Mouse (Mus musculus): ENCODE results near the gene Tet1. TPM values are rescaled to one million over a fixed set of nuclear protein-coding genes. Genes with fewer than 3 reads are reported as not detected.
"Not testable (repeated sequence)": the region's sequence is repeated elsewhere in the genome, so short reads cannot be mapped to it uniquely, and the experiment has no call there.

Tet1 gene
- polyA plus RNA-seq (2014; fragmentation: Nextera tagmentation; extraction: Ambion mirVana): 30.5 and 30.8 TPM in 2 replicates

GRCm38 (mm10) chr10:62908896-62909295, at the start of gene Tet1:
Gene Tet1, minus strand, starts transcription at chr10:62908996.
- not testable (repeated sequence) for H3K4me2 ChIP-seq (ENCODE audit: low read length); ATAC-seq (replicated peaks; ENCODE audit: low FRiP score, low TSS enrichment, low read depth); H3K27me3 ChIP-seq (replicated peaks; ENCODE audit: control insufficient read depth, insufficient read depth, low read length); H3K36me3 ChIP-seq (ENCODE audit: control insufficient read depth, insufficient read depth, low read length); H3K4me3 ChIP-seq (ENCODE audit: low read depth, low read length); DNase-seq (ENCODE audit: low spot score); H3K27ac ChIP-seq (ENCODE audit: low read depth); H3K9ac ChIP-seq (ENCODE audit: low read length); H3K9me3 ChIP-seq (ENCODE audit: control insufficient read depth, low read length); H3K4me1 ChIP-seq (replicated peaks; ENCODE audit: control insufficient read depth, insufficient read depth, low read length)
- no CpG with 5 or more reads among the region's 1 CpGs for WGBS

- Histone ChIP-seq H3K4me3 (ENCODE audit: low read depth, low read length) (no peak overlapping the region), H3K27me3 (replicated peaks; ENCODE audit: control insufficient read depth, insufficient read depth, low read length) (no peaks in the 10 kb centered on the region), H3K4me1 (replicated peaks; ENCODE audit: control insufficient read depth, insufficient read depth, low read length) (0 out of 2 replicates have a peak, but pooled peaks cover 3% of the 10 kb centered on the region), H3K9me3 (ENCODE audit: control insufficient read depth, low read length) (no peaks in the 10 kb centered on the region), H3K9ac (ENCODE audit: low read length) (no peak overlapping the region), H3K27ac (ENCODE audit: low read depth) (no peak overlapping the region), H3K36me3 (ENCODE audit: control insufficient read depth, insufficient read depth, low read length) (peaks cover 22% of the 10 kb centered on the region), H3K4me2 (ENCODE audit: low read length) (no peak overlapping the region)
- DNase-seq (ENCODE audit: low spot score) (no peak), ATAC-seq (replicated peaks; ENCODE audit: low FRiP score, low TSS enrichment, low read depth) (no peak)
- WGBS: 95% methylated on average over 7 of the region's 7 CpGs
Measured at GRCm38 (mm10) chr10:62948551-62948950, 39.8 kb upstream of the Tet1 start.

- ATAC-seq (replicated peaks; ENCODE audit: low FRiP score, low TSS enrichment, low read depth): peak; percentile 86
- Histone ChIP-seq H3K4me1 (replicated peaks; ENCODE audit: control insufficient read depth, insufficient read depth, low read length) (0 out of 2 replicates have a peak, but pooled peaks cover 3% of the 10 kb centered on the region), H3K9ac (ENCODE audit: low read length) (peak within 1 kb of the TSS; percentile 69), H3K27me3 (replicated peaks; ENCODE audit: control insufficient read depth, insufficient read depth, low read length) (no peaks in the 10 kb centered on the region), H3K36me3 (ENCODE audit: control insufficient read depth, insufficient read depth, low read length) (peaks cover 34% of the 10 kb centered on the region), H3K4me3 (ENCODE audit: low read depth, low read length) (peak within 1 kb of the TSS; percentile 69), H3K4me2 (ENCODE audit: low read length) (peak within 1 kb of the TSS; percentile 75), H3K27ac (ENCODE audit: low read depth) (peak within 1 kb of the TSS; percentile 77), H3K9me3 (ENCODE audit: control insufficient read depth, low read length) (no peaks in the 10 kb centered on the region)
- under 1% methylated on average over 61 of the region's 68 CpGs for whole genome bisulfite sequencing
- DNase-seq (ENCODE audit: low spot score): peak; percentile 91
Measured at GRCm38 (mm10) chr10:62946738-62947471, 38.1 kb upstream of the Tet1 start, which contains the start of gene Dna2. Gene Dna2, plus strand, starts transcription at chr10:62947026.

DNA sequence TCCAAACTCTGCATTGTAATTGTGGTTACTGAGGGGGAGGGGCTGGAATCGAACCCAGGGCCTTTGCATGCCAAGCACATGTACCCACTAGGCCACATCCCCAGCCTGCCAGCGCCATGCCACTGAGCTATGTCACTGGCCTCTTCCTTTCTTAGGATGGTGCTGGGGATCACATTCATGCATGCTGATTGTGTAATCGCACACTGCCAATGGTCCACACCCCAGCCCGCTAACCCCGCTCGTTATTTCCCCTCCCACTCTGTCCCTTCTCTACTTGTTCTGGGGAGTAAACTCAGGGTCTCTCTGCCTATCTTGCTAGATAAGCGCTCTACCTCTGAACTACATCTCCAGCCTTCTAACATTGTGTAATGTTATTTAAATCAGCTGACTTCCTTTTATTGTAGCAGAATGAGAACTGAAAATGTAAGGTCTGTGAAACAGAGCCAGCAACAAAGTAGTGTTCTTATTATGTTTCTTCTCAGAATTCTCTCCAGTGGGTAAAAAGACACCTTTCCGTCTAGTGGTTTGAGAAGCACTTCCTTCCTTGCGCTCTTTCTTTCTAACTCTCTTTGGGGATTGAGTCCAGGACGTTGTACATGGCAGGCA, 36.3 kb upstream of the Tet1 start:
- no peak for DNase-seq (ENCODE audit: low spot score)
- Histone ChIP-seq H3K36me3 (ENCODE audit: control insufficient read depth, insufficient read depth, low read length) (peaks cover 30% of the 10 kb centered on the region), H3K27me3 (replicated peaks; ENCODE audit: control insufficient read depth, insufficient read depth, low read length) (no peaks in the 10 kb centered on the region), H3K4me2 (ENCODE audit: low read length) (no peak overlapping the region), H3K4me1 (replicated peaks; ENCODE audit: control insufficient read depth, insufficient read depth, low read length) (0 out of 2 replicates have a peak, but pooled peaks cover 3% of the 10 kb centered on the region), H3K9me3 (ENCODE audit: control insufficient read depth, low read length) (no peaks in the 10 kb centered on the region), H3K27ac (ENCODE audit: low read depth) (no peak overlapping the region), H3K9ac (ENCODE audit: low read length) (no peak overlapping the region), H3K4me3 (ENCODE audit: low read depth, low read length) (no peak overlapping the region)
- WGBS: 85% methylated on average over 10 of the region's 10 CpGs
- no peak for ATAC-seq (replicated peaks; ENCODE audit: low FRiP score, low TSS enrichment, low read depth)

DNA sequence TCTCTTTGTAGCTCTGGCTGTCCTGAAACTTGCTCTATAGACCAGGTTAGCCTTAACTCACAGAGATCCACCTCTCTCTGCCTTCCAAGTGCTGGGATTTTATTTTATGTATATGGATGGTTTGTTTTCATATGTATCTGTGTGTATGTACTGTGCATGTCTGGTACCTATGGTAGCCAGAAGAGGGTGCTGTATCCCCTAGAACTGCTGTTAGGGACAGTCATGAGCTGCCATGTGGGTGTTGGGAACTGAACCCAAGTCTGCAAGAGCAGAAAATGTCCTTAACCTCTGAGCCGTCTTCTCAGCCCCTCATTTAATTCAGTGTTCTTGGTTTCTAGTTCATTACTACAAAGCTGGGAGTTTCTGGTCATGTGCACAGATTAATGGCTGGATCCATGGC, 23.6 kb upstream of the Tet1 start:
- no peak overlapping the region for H3K4me2 ChIP-seq (ENCODE audit: low read length)
- H3K9me3 ChIP-seq (ENCODE audit: control insufficient read depth, low read length): no peaks in the 10 kb centered on the region
- ATAC-seq (replicated peaks; ENCODE audit: low FRiP score, low TSS enrichment, low read depth) (no peak), DNase-seq (ENCODE audit: low spot score) (no peak)
- H3K27me3 ChIP-seq (replicated peaks; ENCODE audit: control insufficient read depth, insufficient read depth, low read length): no peaks in the 10 kb centered on the region
- no peak overlapping the region for H3K27ac ChIP-seq (ENCODE audit: low read depth)
- peaks cover 36% of the 10 kb centered on the region for H3K36me3 ChIP-seq (ENCODE audit: control insufficient read depth, insufficient read depth, low read length)
- WGBS: 97% methylated on average over 1 of the region's 1 CpGs
- no peak overlapping the region for H3K4me3 ChIP-seq (ENCODE audit: low read depth, low read length)
- H3K9ac ChIP-seq (ENCODE audit: low read length): no peak overlapping the region
- H3K4me1 ChIP-seq (replicated peaks; ENCODE audit: control insufficient read depth, insufficient read depth, low read length): no peaks in the 10 kb centered on the region

- H3K9ac ChIP-seq (ENCODE audit: low read length): no peak overlapping the region
- H3K27me3 ChIP-seq (replicated peaks; ENCODE audit: control insufficient read depth, insufficient read depth, low read length): no peaks in the 10 kb centered on the region
- H3K4me1 ChIP-seq (replicated peaks; ENCODE audit: control insufficient read depth, insufficient read depth, low read length): no peaks in the 10 kb centered on the region; the same call in 1 of the 2 replicates
- ATAC-seq (replicated peaks; ENCODE audit: low FRiP score, low TSS enrichment, low read depth): no peak
- no peak overlapping the region for H3K4me2 ChIP-seq (ENCODE audit: low read length)
- no peaks in the 10 kb centered on the region for H3K9me3 ChIP-seq (ENCODE audit: control insufficient read depth, low read length)
- H3K27ac ChIP-seq (ENCODE audit: low read depth): no peak overlapping the region
- 84% methylated on average over 4 of the region's 4 CpGs for WGBS
- no peak overlapping the region for H3K4me3 ChIP-seq (ENCODE audit: low read depth, low read length)
- no peak for DNase-seq (ENCODE audit: low spot score)
- peaks cover 11% of the 10 kb centered on the region for H3K36me3 ChIP-seq (ENCODE audit: control insufficient read depth, insufficient read depth, low read length)
Measured at GRCm38 (mm10) chr10:62924096-62924635, 15.4 kb upstream of the Tet1 start.

DNA sequence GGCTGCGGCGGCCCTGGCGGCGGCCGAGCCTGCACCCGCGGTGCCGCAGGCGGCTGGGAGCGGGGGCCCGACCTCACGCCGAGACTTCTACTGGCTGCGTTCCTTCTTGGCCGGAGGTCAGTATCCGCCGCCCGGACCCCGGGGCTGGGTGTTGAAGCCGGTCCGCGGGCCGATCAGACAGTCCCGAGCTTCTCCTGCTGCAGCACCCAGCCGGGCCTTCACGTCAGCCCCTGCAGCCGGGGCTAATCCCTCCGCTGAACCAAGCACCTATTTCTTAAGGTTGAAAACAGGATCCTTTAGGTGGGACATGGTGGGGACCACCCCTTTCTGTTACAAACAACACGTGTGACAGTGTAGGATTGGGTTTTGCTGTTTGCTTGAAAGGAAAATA, 12.0 kb upstream of the Tet1 start:
- peak overlapping the region; percentile 95 for H3K4me2 ChIP-seq (ENCODE audit: low read length)
- DNase-seq (ENCODE audit: low spot score) (no peak), ATAC-seq (replicated peaks; ENCODE audit: low FRiP score, low TSS enrichment, low read depth) (peak; percentile 78)
- peak overlapping the region; percentile 99 for H3K4me3 ChIP-seq (ENCODE audit: low read depth, low read length)
- H3K27ac ChIP-seq (ENCODE audit: low read depth): peak overlapping the region; percentile 82
- no peaks in the 10 kb centered on the region for H3K27me3 ChIP-seq (replicated peaks; ENCODE audit: control insufficient read depth, insufficient read depth, low read length)
- H3K36me3 ChIP-seq (ENCODE audit: control insufficient read depth, insufficient read depth, low read length): no peaks in the 10 kb centered on the region
- H3K4me1 ChIP-seq (replicated peaks; ENCODE audit: control insufficient read depth, insufficient read depth, low read length): no peaks in the 10 kb centered on the region; the same call in 1 of the 2 replicates
- H3K9ac ChIP-seq (ENCODE audit: low read length): peak overlapping the region; percentile 91
- H3K9me3 ChIP-seq (ENCODE audit: control insufficient read depth, low read length): no peaks in the 10 kb centered on the region
- WGBS: under 1% methylated on average over 29 of the region's 29 CpGs

DNA sequence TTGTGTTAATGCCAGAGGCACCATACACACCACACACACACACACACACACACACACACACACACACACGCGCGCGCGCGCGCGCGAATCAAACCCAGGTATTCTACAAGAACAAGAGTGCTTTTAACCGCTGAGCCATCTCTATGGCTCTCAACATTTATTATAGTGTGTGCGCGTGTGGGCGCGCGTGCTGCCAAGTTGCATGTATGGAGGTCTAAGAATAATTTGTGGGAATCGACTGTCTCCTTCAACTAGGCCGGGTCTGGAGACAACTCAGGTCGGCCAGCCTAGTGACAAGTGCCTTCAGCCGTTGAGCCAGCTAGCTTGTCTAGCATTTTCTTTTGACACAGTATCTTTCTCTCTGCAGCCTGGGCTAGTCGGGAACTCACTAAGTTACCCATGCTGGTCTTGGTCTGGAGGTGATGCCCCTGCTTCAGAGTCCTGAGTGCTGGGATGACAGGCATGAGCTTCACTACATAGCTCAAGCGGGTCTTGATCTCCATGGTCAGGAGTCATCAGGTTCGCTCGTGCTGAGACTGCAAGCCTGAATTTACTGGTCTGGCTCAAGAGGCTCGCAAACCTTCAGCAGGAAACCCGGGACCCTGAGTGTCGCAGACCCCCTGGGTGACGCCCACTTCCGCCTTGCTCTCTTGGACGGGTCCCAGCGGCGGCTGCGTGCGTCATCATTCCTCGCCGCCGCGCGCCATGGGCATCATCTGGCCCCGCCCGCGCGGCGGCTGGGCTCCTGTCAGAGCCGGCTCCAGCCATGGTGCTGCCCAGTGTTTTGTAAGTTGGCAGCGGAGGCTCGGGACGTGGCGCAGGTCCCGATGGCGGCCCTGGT, 11.3 kb upstream of the Tet1 start, which contains the start of gene Slc25a16:
Gene Slc25a16 (plus strand): TSS at position 709 of the 841 bp plus-strand sequence.
- Histone ChIP-seq H3K9me3 (ENCODE audit: control insufficient read depth, low read length) (no peaks in the 10 kb centered on the region), H3K27ac (ENCODE audit: low read depth) (peak within 1 kb of the TSS; percentile 82), H3K36me3 (ENCODE audit: control insufficient read depth, insufficient read depth, low read length) (no peaks in the 10 kb centered on the region), H3K9ac (ENCODE audit: low read length) (peak within 1 kb of the TSS; percentile 91), H3K4me2 (ENCODE audit: low read length) (peak within 1 kb of the TSS; percentile 95), H3K4me3 (ENCODE audit: low read depth, low read length) (peak within 1 kb of the TSS; percentile 99), H3K4me1 (replicated peaks; ENCODE audit: control insufficient read depth, insufficient read depth, low read length) (no peaks in the 10 kb centered on the region; the same call in 1 of the 2 replicates), H3K27me3 (replicated peaks; ENCODE audit: control insufficient read depth, insufficient read depth, low read length) (no peaks in the 10 kb centered on the region)
- WGBS: 3% methylated on average over 47 of the region's 50 CpGs
- peak; percentile 99 for ATAC-seq (replicated peaks; ENCODE audit: low FRiP score, low TSS enrichment, low read depth)
- peak; percentile 97 for DNase-seq (ENCODE audit: low spot score)
